Mouse (Mus musculus) layer of hippocampus, adult 6 months (tissue): Measurements from ENCODE around the gene Fam204a. TPM values are rescaled to one million over a fixed set of nuclear protein-coding genes. Genes with fewer than 3 reads are reported as not detected.

ENCODE experiments used
- long read RNA-seq, 2 experiments: library from polyadenylated mRNA; unstranded; transcript quantifications; one replicate each; pipeline ENCODE4 v2.0.0; 2019 to 2020
- polyA plus RNA-seq: library from polyadenylated mRNA; unstranded; fragments of <200 nt; fragmentation: Nextera tagmentation; gene quantifications from 2 replicates; pipeline ENCODE4 v1.2.3, GENCODE M21; 2021

The Fam204a gene
- 41.8 and 42.3 TPM in 2 replicates for polyA plus RNA-seq
- long read RNA-seq, experiment 1, transcript Fam204a-206 (8 exons, 951 nt) = minor isoform, 6 of 66 reads
- long read RNA-seq, experiment 1, transcript Fam204a-201 (8 exons, 2,035 nt) = major isoform, 9 of 66 reads
- long read RNA-seq, experiment 1, partial matches to known transcripts = 34 of 66 reads
- long read RNA-seq, experiment 1, other reads (novel, unspliced or antisense) = 15 of 66 reads
- long read RNA-seq, experiment 2, transcript Fam204a-201 (8 exons, 2,035 nt) = major isoform, 60 of 174 reads
- long read RNA-seq, experiment 2, transcript Fam204a-206 (8 exons, 951 nt) = minor isoform, 21 of 174 reads
- long read RNA-seq, experiment 2, transcript Fam204a-202 (7 exons, 1,598 nt) = minor isoform, 19 of 174 reads
- long read RNA-seq, experiment 2, partial matches to known transcripts = 3 of 174 reads
- long read RNA-seq, experiment 2, other reads (novel, unspliced or antisense) = 70 of 174 reads

GRCm38 (mm10) chr19:60225899-60226844 lies at the start of gene Fam204a:
TSS of gene Fam204a (minus strand) at chr19:60226701.

Other genes with a start within 250 kb of the Fam204a start
- not detected in 2 replicates for gene Prlhr, start 241.6 kb upstream of the Fam204a start, polyA plus RNA-seq